Mouse (Mus musculus) left cerebral cortex, adult 8-10 months (tissue): ENCODE data around the gene Epo. TPM values are rescaled to one million over a fixed set of nuclear protein-coding genes. Genes with fewer than 3 reads are reported as not detected.

Experiments used
- DNase-seq, 2 experiments: peaks; one replicate each; pipeline ENCODE4 v3.0.0; 2022; ENCODE audit warnings: low spot score in 2 of 2
- total RNA-seq, 4 experiments: library from RNA; stranded (reverse); gene quantifications; 2 replicates each; pipeline ENCODE4 v1.2.4; 2022

The Epo gene
- total RNA-seq, 4 experiments from 2014 or later, result not detected

DNA sequence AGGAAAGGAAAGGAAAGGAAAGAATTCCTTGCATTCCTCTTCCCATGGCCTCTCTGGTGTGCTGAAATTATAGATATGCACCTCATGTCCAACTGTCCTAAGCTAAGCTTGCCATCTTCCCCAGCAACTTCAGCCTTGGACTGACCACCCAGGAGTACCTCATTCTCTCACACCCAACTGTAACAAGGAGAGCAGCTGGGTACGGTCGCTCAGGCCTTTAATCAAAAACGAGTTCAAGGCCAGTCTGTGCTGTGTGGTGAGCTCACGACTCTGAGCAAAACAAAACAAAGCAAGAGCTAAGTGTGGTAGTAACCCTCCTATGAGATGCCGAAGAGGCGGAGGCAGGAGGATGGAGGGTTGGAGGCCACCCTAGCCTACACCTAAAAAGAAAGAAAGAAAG lies 7.9 kb upstream of the Epo start:
- DNase-seq, result no peak

DNA sequence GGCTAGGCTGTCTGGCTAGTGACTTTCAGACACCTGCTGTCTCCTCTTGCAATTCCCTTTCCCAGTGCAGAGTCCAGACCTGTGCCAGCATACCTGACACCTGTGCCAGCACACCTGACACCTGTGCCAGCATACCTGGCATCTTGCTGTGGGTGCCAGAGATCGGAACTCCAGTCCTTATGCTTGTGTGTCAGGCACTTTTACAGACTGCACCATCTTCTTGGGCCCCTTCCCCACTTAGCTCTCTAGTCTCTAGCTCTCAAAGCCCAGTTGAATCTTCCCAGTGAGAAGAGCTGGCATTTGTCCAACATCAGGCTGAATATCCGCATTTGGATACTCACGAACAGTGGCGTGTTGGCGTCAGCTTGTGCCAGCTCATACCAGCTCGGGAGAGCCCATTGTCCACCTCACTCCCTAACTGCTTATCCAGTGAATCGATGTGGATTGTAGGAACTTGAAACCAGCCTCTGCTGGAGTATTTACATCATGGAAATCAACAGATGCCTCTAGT lies 6.3 kb upstream of the Epo start:
- peak in 1 of 2 experiments; percentile 64 for DNase-seq

DNA sequence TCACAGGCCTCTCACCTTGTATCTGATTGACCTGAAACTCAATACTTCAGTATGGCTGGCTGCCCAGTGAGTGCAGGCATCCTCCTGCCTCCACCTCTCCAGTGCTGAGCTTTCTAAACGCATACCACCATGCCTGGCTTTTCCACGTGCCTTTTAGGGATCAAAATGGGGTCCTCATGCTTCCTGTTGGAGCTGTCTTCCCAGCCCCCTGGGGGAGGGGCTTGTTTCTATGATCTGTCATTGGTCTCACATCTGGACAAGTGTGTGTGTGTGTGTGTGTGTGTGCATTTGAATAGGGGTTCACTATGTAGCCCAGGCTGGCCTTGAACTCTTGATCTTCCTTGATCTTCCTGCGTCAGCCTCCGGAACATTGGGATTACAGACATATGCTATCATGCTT lies 4.4 kb upstream of the Epo start:
- no peak for DNase-seq

DNA sequence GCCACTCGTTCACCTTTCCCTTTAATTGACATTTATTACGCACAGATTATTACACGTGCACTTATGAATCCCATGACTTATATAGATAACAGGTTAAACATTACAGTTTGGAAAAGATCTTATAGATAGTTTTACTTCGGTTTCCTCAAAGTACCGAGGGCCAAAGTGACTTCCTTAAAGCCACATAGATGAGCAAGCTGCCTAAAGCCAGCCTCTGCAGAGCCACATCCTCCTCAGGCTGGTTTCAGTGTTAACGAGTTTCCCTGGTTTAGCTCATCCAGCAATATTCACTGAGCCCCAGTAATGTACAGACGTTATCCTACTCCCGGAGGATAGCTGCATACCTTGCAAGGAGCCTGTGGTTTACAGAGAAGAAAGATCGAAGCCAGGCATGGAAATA lies 2.3 kb upstream of the Epo start:
- DNase-seq, result no peak

DNA sequence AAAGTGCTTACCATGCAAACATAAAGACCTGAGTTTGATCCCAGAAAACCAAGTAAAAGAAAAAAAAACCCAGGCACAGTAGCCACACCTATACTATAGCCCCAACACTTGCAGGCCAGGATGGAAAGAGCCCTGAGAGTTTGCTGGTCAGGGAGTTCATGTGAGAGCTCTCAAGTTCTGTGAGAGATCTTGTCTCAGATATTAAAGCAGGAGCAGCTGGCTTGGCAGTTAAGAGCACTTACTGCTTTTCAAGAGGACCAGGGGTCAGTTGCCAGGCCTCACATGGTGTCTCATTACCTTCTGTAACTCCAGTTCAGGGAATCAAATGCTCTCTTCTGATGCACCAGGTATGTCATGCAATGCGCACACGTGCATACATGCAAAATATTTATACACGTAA lies 1.7 kb upstream of the Epo start:
- no peak for DNase-seq

DNA sequence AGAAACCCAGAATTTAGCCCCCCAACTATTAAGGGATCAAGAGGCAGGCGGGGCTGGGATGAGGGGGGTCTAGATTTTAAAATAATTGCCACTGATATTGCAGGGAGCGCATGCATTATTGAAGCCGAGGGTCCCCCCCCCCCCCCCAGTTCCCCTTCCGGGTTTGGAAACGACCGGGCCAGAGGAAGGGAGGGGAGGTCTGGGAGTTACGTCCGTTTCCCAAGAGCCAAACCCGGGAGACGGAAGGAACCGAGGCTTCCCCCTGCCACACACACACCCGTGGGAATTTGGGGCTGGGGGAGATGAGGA lies 280 bp downstream of the Epo start:
- DNase-seq, result no peak

DNA sequence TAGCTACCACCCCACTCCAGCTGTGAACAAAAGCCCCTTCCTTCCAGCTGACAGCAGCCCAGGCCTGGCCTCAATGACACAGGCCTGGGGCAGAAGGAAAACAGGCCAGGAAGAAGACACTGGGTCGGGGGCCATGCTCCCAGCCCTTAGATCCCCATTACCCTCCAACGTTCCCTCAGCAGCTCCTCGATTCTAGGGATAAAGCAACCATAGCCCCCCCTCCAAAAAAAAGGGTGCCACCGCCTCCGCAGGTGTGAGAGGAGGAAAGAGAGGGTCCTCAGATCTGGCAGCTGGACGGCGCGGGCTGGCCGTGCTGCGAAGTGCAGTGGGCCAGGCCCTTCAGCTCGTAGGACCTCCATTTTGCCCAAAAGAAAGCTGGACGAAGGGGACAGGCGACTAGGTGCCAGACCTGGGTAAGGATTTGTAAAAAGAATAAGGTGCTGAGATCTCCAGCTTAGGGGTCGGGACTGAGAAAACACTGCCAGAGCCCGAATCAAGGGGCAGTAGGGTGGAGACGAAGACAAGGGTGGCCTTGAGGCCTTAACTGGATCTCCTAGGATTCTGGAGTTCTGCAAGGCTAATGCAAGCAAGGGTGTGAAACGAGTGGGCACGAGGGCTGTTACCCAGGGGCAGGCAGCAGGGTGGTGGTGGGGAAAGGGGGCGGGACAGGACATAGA lies 773 bp downstream of the Epo start:
- no peak for DNase-seq

DNA sequence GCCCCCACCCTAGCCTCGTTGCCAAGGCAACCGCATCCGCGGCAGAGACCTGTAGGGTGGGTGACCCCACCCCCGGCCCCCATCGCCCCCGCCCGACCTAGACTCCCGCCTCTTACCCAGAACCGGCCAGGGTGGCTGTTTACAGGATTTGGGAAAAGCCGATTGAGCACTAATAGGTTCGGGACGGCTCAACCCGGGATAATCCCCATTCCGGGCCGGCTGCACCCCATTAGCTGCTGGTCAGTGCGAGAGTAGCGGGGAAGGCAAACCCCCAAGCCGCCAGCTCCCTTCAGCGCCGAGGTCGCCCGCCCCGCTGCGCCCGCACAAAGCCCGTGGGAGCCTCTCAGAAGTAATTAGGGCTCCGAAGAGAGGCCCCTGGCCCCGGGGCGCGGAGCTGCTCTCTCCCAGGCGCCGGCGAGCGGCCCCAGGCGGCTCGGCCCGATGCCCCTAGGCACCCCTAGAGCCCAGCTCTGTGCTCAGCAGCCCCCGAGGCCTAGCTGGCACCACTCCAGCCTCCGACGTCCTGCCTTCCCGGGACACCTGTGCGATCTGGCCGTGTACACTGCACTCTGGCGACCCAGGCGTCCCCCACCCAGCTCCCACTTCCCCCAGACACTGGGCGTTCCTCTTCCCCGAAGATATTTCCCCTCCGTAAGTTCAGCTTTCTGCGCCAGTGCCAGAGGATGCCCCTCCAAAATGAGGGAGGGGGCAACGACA lies 1.5 kb downstream of the Epo start:
- DNase-seq, result peak in 1 of 2 experiments; percentile 64

DNA sequence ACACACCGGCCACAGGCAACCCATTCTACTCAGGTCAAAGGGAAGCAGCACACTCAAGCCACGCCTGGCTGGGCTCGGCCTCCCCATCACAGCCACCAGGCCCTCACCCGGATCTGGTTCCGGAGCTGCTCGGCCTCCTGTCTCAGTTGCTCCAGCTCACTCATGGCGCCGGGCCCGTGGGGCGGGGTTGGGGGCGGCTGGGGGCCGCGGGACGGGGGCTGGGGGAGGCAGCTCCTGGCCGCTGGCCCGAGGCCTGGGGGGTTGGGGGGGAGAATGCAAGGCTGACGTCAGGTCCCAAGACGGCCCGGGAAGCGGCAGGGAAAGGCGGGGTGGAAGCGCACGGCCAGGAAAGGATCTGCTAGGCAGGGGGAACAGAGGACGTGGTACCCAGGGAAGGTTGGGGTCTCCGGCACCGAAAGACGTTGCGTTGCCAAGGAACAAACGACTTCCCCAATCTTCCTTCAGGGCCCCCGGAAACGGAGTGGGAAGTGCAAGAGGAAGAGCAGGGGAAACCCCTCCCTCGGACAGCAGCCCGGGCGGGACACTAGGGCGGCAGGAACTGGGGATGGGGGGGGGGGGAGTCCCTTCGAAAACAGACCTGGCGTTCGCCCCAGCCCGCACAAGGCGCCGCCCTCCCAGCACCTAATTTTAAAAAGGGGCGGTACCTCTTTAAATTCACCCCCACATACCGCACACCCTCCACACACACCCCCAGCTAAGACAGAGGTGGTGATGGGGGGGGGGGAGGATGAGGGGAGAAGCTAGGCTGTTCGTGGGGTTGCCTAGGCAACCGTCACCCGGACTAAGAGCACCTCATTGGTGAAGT lies 2.2 kb downstream of the Epo start:
- peak in 1 of 2 experiments; percentile 93 for DNase-seq

DNA sequence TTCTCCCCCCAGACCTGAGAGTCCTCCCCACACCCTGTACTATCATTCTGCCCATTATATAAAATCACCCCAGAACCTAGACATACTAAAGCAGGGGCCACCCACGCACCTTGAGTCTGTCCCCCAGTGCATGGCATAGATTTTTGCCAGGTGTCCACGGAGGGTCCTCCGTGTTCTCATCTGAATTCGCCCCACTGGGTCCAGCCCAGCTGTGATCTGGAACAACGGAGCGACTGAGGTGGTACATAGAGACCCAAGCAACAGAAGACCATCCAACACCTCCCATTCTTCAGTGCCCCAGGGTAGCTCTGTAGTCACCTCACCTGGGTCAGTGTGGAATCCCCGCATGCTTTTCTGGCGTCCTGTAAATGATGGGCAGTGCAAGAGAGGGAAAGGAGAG lies 3.0 kb downstream of the Epo start:
- no peak for DNase-seq

DNA sequence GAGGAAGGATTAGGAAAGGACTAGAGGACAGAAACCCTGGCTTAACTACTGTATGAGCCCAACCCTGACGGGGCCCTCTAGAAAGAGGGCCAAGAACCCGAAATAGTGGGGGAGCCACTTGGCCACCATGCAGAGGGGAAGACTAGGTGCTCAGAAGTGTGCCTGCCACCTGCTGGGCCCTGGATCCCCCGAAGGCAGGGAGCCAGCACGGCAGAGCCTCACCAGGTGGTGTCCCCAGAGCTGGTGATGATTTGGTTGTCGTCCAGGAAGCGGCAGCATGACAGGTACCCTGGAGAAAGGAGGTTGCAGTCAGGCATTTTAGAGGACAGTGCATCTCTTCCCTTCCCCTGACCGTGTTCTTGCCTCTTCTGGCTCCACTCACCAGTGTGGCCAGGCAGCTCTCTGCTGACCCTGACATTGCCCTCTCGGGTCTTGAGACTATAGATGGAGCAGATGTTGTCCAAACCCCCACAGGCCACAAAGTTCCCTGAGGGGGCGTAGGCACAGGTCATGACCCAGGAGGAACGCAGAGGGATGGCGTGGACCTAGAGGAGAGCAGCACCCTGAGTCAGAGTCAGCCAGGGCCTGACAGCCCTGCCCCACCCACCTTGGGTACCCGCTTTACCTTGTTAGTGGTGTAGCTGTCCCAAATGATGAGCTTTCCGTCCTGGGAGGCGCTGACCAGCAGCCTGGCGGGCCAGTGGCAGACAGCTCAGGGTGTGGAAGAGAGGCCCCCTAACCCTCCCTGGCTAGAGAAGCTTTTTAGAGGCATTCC lies 3.6 kb downstream of the Epo start:
- DNase-seq, result no peak

DNA sequence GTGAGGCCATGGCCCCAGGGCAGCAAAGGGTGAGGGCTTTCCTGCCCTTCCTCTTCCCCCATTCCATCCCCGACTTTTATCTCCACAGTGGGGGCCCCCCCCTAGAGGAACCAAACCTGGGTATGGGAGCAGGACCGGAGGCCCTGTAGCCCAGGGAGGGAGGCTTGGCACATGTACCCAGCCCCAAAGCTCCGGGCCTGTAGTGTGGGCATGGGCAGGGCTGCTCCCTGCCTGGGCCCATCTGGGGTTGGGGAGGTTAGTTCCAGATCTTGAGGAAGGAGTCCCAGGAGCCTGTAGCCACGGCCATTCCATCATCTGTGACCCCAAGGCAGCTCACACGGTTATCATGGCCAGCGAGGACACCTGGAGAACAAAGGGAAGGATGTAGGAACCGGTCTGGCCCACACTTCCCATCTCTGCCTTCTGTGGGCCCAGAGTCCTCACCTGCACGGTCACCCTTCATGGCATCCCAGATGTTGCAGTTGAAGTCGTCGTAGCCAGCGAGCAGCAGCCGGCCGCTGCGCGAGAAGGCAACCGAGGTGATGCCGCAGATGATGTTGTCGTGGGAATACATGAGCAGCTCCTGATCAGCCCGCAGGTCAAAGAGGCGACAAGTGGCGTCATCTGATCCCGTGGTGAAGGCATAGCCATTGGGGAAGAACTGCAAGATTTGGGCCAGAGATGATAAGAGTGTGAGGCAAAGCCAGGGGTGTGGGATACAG lies 4.6 kb downstream of the Epo start:
- DNase-seq, result no peak

DNA sequence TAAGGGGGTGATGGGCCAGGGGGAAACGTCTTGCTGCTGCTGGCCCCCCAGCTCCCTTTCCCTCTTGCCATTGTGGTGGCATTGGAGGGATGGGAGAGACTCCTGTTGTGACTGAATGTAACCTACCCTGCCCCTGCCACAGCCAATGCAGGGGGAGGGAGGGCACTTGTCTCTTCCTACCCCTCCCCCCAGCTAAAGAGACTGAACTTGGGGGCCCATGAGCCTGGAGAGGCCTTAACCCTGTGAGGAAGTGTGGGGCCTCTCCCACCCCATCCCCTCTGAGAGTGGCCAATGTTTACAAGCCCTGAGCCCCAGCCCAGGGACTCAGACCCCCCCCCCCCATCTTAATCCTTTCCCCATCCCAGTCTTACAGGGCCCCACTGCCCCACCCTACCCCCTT lies 5.6 kb downstream of the Epo start:
- no peak for DNase-seq

DNA sequence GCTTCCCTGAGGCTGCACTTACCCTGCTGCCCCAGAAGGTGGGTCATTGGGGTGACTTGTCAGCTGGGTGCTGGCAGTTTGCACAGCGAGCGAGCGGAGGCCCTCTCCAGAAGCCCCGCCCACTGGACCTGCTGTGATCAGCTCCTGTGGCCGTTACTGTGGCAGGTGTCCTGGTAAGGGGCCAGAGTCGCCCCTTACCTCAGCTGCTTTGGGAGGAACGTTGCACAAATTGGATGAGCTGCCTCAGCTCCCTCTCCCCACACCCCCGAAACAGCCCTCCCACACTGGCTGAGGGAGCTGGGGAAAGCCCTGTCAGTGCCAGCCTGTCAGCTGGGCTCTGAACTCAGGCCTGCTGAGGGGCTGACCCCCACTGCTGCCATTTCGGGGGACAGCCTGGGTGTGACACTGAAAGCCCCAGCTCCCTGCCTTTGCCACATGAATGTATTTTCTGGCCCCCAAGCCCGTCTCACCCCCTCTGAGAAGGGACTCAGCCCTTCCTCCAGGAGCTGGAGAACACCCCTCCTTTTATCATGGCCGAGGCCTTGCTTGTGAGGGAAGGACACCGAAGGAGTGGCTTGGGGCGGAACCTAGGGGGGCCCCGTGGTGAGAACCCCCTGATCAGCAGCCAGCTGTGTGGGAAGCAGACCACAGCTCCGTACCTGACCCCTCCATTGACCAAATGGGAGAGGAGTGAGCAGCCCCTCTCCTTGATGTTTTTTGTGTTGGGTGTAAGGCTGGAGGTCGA lies 6.7 kb downstream of the Epo start:
- no peak for DNase-seq

DNA sequence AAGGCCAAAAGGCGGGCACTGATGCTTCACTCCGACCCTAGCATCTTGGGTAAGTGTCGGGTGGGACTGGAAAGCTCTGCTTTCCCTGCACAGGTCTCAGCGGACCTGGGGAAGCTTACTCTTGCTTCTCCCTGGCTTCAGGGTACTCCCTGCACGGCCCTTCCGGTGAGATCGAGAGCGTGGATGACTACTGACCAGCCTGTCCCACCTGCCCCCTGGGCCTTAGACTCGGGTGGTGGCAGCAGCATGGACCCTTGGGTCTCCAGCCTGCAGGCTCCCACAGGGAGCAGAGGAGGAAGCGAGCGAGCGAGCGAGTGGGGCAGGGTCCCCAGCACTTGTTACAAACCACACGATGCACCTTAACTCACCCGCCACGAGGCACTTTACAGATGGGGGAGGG lies 7.5 kb downstream of the Epo start:
- no peak for DNase-seq

DNA sequence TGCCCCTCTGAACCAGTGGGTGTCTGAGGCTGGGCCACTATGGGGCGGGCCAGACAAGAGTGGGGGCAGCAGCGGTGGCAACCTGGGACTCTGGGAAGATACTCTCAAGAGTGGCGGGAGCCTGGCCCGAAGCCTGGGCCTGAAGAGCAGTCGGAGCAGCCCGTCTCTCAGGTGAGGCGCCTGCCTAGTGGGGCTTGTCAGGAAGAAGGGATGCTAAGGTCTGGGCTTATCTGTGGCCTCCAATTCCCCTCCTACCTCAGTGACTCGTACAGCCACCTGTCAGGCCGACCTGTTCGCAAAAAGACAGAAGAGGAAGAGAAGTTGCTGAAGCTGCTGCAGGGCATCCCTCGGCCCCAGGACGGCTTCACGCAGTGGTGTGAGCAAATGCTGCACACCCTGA lies 8.4 kb downstream of the Epo start:
- DNase-seq, result no peak

DNA sequence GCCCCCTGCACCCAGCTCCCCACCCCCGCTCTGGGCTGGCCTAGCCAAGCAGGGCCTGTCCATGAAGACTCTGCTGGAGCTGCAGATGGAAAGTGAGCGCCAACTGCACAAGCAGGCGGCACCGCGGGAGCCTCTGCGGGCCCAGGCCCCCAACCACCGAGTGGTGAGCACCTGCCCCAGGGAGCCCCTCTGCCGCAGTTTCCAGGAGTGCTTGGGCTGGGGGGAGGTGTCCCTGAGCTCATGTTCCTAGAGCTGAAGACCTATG lies 8.9 kb downstream of the Epo start:
- no peak for DNase-seq

DNA sequence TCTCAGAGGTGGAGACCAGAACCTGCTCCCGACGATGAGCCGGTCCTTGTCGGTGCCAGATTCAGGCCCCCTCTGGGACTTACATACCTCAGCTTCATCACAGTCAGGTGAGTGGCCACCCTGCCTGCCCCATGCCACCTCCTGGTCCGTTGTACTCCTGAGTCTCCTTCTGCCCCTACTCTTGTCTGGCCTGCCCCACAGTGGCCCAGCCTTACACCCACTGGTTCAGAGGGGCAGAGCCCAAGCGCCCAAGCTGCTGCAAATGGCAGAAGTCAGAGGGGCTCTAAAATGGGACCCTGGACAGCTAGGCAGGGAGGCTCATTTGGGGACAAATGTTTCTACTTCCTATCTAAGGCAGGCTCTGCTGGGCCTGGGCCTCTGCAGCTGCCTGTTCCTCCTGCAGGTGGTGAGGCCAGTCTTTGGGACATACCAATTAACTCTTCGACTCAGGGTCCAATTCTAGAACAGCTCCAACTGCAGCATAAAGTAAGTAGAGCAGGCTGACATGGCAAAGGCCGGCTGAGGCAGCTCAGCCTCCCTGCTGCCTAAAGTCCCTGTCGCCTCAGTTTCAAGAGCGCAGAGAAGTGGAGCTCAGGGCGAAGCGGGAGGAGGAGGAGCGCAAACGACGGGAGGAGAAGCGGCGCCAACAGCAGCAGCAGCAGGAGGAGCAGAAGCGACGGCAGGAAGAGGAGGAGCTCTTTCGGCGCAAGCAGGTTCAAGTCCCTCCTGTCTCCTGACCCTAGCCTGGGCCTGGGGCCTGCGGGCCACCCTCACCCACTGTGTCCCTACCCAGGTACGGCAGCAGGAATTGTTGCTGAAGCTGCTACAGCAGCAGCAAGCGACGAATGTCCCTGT lies 9.4 kb downstream of the Epo start:
- DNase-seq, result no peak

DNA sequence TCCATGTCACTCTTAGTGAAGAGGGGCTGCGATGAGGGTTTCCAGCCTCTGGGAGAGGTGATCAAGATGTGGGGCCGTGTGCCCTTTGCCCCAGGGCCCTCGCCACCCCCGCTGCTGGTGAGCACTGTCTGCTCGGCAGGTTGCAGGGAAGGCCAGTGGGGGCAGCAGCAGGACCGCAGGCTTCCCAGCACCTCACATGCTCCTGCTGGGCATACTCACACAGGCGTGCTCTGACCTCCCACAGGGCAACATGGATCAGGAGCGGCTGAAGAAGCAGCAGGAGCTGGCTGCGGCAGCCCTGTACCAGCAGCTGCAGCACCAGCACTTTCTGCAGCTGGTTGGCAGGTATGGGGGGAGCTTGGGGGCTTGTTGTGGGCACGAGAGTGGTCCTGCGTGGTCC lies 10.3 kb downstream of the Epo start:
- no peak for DNase-seq

DNA sequence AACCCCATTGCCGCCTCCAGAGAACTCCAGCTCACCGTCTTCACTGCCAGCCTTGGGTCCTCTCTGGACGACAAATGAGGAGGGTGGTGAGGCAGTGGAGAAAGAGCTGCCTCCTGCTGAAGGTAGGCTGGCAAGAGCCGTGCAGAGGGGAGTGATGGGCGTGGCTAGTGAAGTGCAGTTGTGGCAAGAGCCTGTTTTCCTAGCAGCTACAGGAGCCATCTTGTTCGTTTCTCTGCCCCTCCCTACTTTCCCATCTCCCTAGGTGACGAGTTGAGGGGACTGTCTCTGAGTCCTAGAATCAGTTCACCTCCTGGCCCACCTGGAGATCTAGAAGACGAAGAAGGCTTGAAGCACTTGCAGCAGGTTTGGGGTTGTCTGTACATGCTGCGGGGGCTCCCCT lies 11.2 kb downstream of the Epo start:
- DNase-seq, result no peak
